Comparison of ENCODE assay signal across 12 mouse cellular contexts in the genomic region with DNA sequence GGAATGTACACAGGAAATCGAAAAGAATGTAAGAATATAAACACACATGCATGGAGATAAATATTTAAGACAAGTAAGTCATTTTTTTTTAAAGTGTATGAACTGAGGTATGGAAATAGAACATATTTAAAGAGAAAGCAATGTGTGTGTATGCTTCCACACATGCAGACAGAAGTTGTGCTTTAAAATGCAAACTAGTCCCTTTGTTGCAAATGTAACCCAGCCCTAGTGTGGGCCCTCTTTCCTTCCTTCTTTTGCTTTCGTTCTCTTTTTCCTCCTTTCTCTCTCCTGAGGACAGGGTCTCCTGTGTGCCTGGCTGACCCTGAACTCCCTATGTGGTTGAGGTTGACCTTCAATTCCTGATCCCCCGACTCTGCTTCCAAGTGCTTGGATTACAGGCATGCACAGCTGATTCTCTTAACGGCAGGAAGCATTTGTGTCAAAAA. TPM values are rescaled to one million over a fixed set of nuclear protein-coding genes. Genes with fewer than 3 reads are reported as not detected.
A peak's percentile ranks its signal among the peaks of the same experiment; 100 is the strongest.
DNase-seq lines count a peak whose midpoint lies in the region; ATAC-seq and TF ChIP-seq lines count a peak whose summit lies in the region.
"Had no signal": no experiment of that assay in that cellular context is flagged by ENCODE, and none has a peak within 500 bp of the region (broad histone marks: within the 10 kb centered on the region; RNA-seq: fewer than 3 reads in every experiment).

No protein-coding gene starts in this region.

- no peaks in the 10 kb centered on the region for H3K36me3 ChIP-seq in hindbrain, embryonic 14.5 days (replicated peaks; ENCODE audit: control insufficient read depth, insufficient read depth)
- H3K36me3 ChIP-seq in hindbrain, postnatal 0 days (ENCODE audit: insufficient read depth, low read length): no peaks in the 10 kb centered on the region
- H3K36me3 ChIP-seq in liver, embryonic 12.5 days: peaks cover 15% of the 10 kb centered on the region; the same call in 1 of the 2 replicates
- H3K36me3 ChIP-seq: neural tube, embryonic 12.5 days had no signal

- peak overlapping the region; percentile 40; the same call in 1 of the 2 replicates for H3K27ac ChIP-seq in hindbrain, embryonic 14.5 days
- no peak overlapping the region for H3K27ac ChIP-seq in hindbrain, postnatal 0 days
- peak overlapping the region; percentile 36; the same call in 1 of the 2 replicates for H3K27ac ChIP-seq in liver, embryonic 12.5 days
- H3K27ac ChIP-seq: macrophage; neural tube, embryonic 12.5 days had no signal

- H3K9me3 ChIP-seq in hindbrain, embryonic 14.5 days (ENCODE audit: control insufficient read depth, low read length): no peaks in the 10 kb centered on the region
- no peaks in the 10 kb centered on the region for H3K9me3 ChIP-seq in hindbrain, postnatal 0 days (ENCODE audit: low read length)
- no peaks in the 10 kb centered on the region for H3K9me3 ChIP-seq in liver, embryonic 12.5 days (replicated peaks)
- H3K9me3 ChIP-seq: neural tube, embryonic 12.5 days had no signal

- WGBS in hindbrain, embryonic 14.5 days: 64% methylated on average over 4 of the region's 4 CpGs
- WGBS in hindbrain, postnatal 0 days: 44% methylated on average over 4 of the region's 4 CpGs
- WGBS in liver, embryonic 12.5 days (ENCODE audit: insufficient replicate concordance): 35% methylated on average over 4 of the region's 4 CpGs

- TF ChIP-seq CTCF in hindbrain, postnatal 0 days (IDR thresholded peaks at IDR 0.05; ENCODE audit: low read depth): no peak

- H3K4me3 ChIP-seq in hindbrain, embryonic 14.5 days (replicated peaks; ENCODE audit: low read length): no peak overlapping the region
- H3K4me3 ChIP-seq in hindbrain, postnatal 0 days (ENCODE audit: low read length): no peak overlapping the region
- H3K4me3 ChIP-seq in liver, embryonic 12.5 days: no peak overlapping the region
- H3K4me3 ChIP-seq: neural tube, embryonic 12.5 days had no signal

- H3K4me2 ChIP-seq in hindbrain, embryonic 14.5 days (replicated peaks): no peak overlapping the region
- no peak overlapping the region for H3K4me2 ChIP-seq in hindbrain, postnatal 0 days (ENCODE audit: low read depth, low read length)
- H3K4me2 ChIP-seq in liver, embryonic 12.5 days: peak overlapping the region; percentile 12; the same call in 1 of the 2 replicates
- H3K4me2 ChIP-seq: neural tube, embryonic 12.5 days had no signal

- no peak for ATAC-seq in hindbrain, embryonic 14.5 days (ENCODE audit: low FRiP score)
- ATAC-seq in hindbrain, postnatal 0 days: no peak
- no peak for ATAC-seq in liver, embryonic 12.5 days

- intact Hi-C loops in left cerebral cortex, postnatal 36 days (cut with DNase I): no loop called here

- no peaks in the 10 kb centered on the region for H3K4me1 ChIP-seq in hindbrain, embryonic 14.5 days (replicated peaks; ENCODE audit: control insufficient read depth, insufficient read depth, low read length)
- peaks cover 6% of the 10 kb centered on the region; the same call in 1 of the 2 replicates for H3K4me1 ChIP-seq in hindbrain, postnatal 0 days (ENCODE audit: insufficient read depth, low read length)
- peaks cover 25% of the 10 kb centered on the region for H3K4me1 ChIP-seq in liver, embryonic 12.5 days

- DNase-seq in hindbrain, embryonic 14.5 days (ENCODE audit: low spot score): no peak
- no peak for DNase-seq in hindbrain, postnatal 0 days (ENCODE audit: low spot score)
- DNase-seq in spleen, postnatal 36 days (ENCODE audit: low spot score in 2 of 2): peak; percentile 26 to 41
- no peak for DNase-seq in spleen, postnatal 4 days (ENCODE audit: low spot score in 2 of 2)
- DNase-seq in left cerebral cortex, postnatal 36 days (ENCODE audit: low spot score in 2 of 2): no peak
- DNase-seq in frontal cortex, postnatal 14 days (ENCODE audit: low spot score in 2 of 2): no peak
- no peak for DNase-seq in embryo, embryonic 10.5 days (ENCODE audit: low spot score)
- DNase-seq: cerebellum, adult 11-12 months; gastrocnemius, postnatal 14 days had no signal

- no peaks in the 10 kb centered on the region for H3K27me3 ChIP-seq in hindbrain, embryonic 14.5 days (ENCODE audit: control insufficient read depth, insufficient read depth, low read length)
- H3K27me3 ChIP-seq in hindbrain, postnatal 0 days (ENCODE audit: insufficient read depth, low read length): no peaks in the 10 kb centered on the region
- H3K27me3 ChIP-seq in liver, embryonic 12.5 days (replicated peaks): no peaks in the 10 kb centered on the region
- H3K27me3 ChIP-seq: neural tube, embryonic 12.5 days had no signal

- H3K9ac ChIP-seq in hindbrain, embryonic 14.5 days: no peak overlapping the region; the same call in 1 of the 2 replicates
- H3K9ac ChIP-seq in hindbrain, postnatal 0 days (replicated peaks; ENCODE audit: low read length): no peak overlapping the region
- no peak overlapping the region for H3K9ac ChIP-seq in liver, embryonic 12.5 days
- H3K9ac ChIP-seq: neural tube, embryonic 12.5 days had no signal

RNA-seq across cellular contexts. Expression of a gene that starts 43.2 kb away (rescaled TPM):
- polyA plus RNA-seq in hindbrain, embryonic 14.5 days (2014; fragmentation: Nextera tagmentation; extraction: Ambion mirVana): 81.9 and 91.4 TPM in 2 replicates
- 337 and 346 TPM in 2 replicates for total RNA-seq in hindbrain, postnatal 0 days (2014; rRNA removed)
- 100 and 104 TPM in 2 replicates for polyA plus RNA-seq in hindbrain, postnatal 0 days (2015; fragmentation: Nextera tagmentation; extraction: Ambion mirVana)
- 122 and 125 TPM in 2 replicates for polyA plus RNA-seq in liver, embryonic 12.5 days (2016; fragmentation: Nextera tagmentation; extraction: Ambion mirVana)
- 100 to 1,000 TPM; 130 to 132 TPM for total RNA-seq in left cerebral cortex, postnatal 36 days (2021)

RNA-seq across cellular contexts. Expression of a gene that starts 54.2 kb away (rescaled TPM):
- polyA plus RNA-seq in hindbrain, embryonic 14.5 days (2014; fragmentation: Nextera tagmentation; extraction: Ambion mirVana): 0.82 and 1.2 TPM in 2 replicates
- 2.9 and 4.5 TPM in 2 replicates for total RNA-seq in hindbrain, postnatal 0 days (2014; rRNA removed)
- polyA plus RNA-seq in hindbrain, postnatal 0 days (2015; fragmentation: Nextera tagmentation; extraction: Ambion mirVana): 0.61 and 0.73 TPM in 2 replicates
- polyA plus RNA-seq in liver, embryonic 12.5 days (2016; fragmentation: Nextera tagmentation; extraction: Ambion mirVana): 0.04 TPM in 1 of 2 replicates, not detected in the other
- total RNA-seq in left cerebral cortex, postnatal 36 days (2021): 10 to 100 TPM; 18.0 to 19.4 TPM

Comparison
In these comparisons a context has a peak if more than half of its experiments do, and no peak if none do; other contexts are left out.
1. DNase-seq: peak in spleen, postnatal 36 days (2 of 2); none in hindbrain, embryonic 14.5 days (single experiment), hindbrain, postnatal 0 days (single experiment), spleen, postnatal 4 days (0 of 2), left cerebral cortex, postnatal 36 days (0 of 2), frontal cortex, postnatal 14 days (0 of 2) and embryo, embryonic 10.5 days (single experiment).